Mouse (Mus musculus) CH12.LX (cell line): ENCODE measurements around the gene C1rl.

Experiments used
- CTCF ChIP-seq, 2 experiments: IDR thresholded peaks in 1 of 2; conservative IDR thresholded peaks in 1 of 2; 2 replicates each; pipeline ENCODE4 v1.5.1; 2011 to 2012; ENCODE audit warnings: low read depth in 2 of 2, low read length in 2 of 2, improper control_type of control experiment in 1 of 2, inconsistent platforms in 1 of 2, mild to moderate bottlenecking in 1 of 2, moderate library complexity in 1 of 2
- EP300 ChIP-seq: IDR thresholded peaks from 2 replicates; pipeline ENCODE4 v1.6.1; 2011; ENCODE audit warnings: low read length, improper control_type of control experiment
- ETS1 ChIP-seq: conservative IDR thresholded peaks from 2 replicates; pipeline ENCODE4 v1.6.1; 2012; ENCODE audit warnings: low read depth, mild to moderate bottlenecking, inconsistent platforms, low read length, improper control_type of control experiment, moderate library complexity
- MAFK ChIP-seq: IDR thresholded peaks from 2 replicates; pipeline ENCODE4 v1.6.1; 2011; ENCODE audit warnings: low read length, improper control_type of control experiment; ENCODE audit not compliant: insufficient replicate concordance
- POLR2A ChIP-seq: IDR thresholded peaks from 2 replicates; pipeline ENCODE4 v1.6.1; 2011; ENCODE audit warnings: low read depth, mild to moderate bottlenecking, improper control_type of control experiment, low read length
- ZKSCAN1 ChIP-seq: IDR thresholded peaks from 2 replicates; pipeline ENCODE4 v1.6.1; 2012; ENCODE audit warnings: low read depth, inconsistent platforms, low read length, improper control_type of control experiment, borderline replicate concordance
- ZNF384 ChIP-seq: IDR thresholded peaks from 2 replicates; pipeline ENCODE4 v1.6.1; 2012; ENCODE audit warnings: low read depth, low read length, improper control_type of control experiment, inconsistent platforms

- TF ChIP-seq EP300 (no peak), ZKSCAN1 (no peak), ZNF384 (no peak), ETS1 (no peak), MAFK (no peak), POLR2A (no peak), CTCF (conservative IDR thresholded peaks at IDR 0.05 in 1 of 2, IDR thresholded peaks at IDR 0.05 in 1 of 2; ENCODE audit: low read depth in 2 of 2, low read length in 2 of 2) (no peak)
Observed at GRCm38 (mm10) chr6:124443338-124443737, 49.6 kb upstream of the C1rl start.
